Comparison of ENCODE assay signal across 8 mouse cellular contexts in the genomic region with DNA sequence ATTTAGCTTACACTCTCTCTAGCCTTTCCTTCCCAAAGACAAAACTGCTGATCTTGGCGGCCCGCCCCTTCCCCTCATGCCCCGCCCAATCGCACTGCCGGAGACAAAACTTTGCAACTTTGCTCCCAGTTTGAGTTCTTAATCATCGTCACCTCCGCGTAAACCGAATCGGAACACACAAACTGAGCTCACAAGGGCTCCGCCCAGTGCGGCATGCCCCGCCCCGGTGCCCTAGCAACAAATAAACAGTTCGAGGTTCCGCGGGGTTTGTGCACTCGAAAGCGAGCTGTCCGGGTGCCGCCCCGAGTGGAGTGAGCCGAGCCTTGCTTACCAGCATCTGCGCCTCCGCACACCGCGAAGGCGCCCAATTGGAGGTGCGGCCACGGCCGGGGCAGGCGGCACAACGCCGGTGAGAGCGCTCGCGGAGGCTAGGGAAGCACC.
DNase-seq lines count a peak whose midpoint lies in the region; ATAC-seq lines count a peak whose summit lies in the region.

No protein-coding gene starts in this region.

- WGBS in embryonic facial prominence, embryonic 13.5 days: under 1% methylated on average over 37 of the region's 37 CpGs
- WGBS in limb, embryonic 13.5 days: under 1% methylated on average over 37 of the region's 37 CpGs
- WGBS in midbrain, embryonic 15.5 days: under 1% methylated on average over 37 of the region's 37 CpGs

- no peaks in the 10 kb centered on the region for H3K9me3 ChIP-seq in embryonic facial prominence, embryonic 13.5 days
- 0 out of 2 replicates have a peak, but pooled peaks cover 2% of the 10 kb centered on the region for H3K9me3 ChIP-seq in limb, embryonic 13.5 days
- H3K9me3 ChIP-seq in midbrain, embryonic 15.5 days: no peaks in the 10 kb centered on the region

- no peaks in the 10 kb centered on the region for H3K36me3 ChIP-seq in embryonic facial prominence, embryonic 13.5 days
- no peaks in the 10 kb centered on the region for H3K36me3 ChIP-seq in limb, embryonic 13.5 days
- no peaks in the 10 kb centered on the region for H3K36me3 ChIP-seq in midbrain, embryonic 15.5 days (replicated peaks)

- peak overlapping the region; percentile 81 for H3K4me2 ChIP-seq in embryonic facial prominence, embryonic 13.5 days
- peak overlapping the region; percentile 81 for H3K4me2 ChIP-seq in limb, embryonic 13.5 days (replicated peaks)
- peak overlapping the region; percentile 91 for H3K4me2 ChIP-seq in midbrain, embryonic 15.5 days

- 0 out of 2 replicates have a peak overlapping the region, but pooled peaks have one; percentile 17 for H3K27ac ChIP-seq in embryonic facial prominence, embryonic 13.5 days
- peak overlapping the region; percentile 23 for H3K27ac ChIP-seq in limb, embryonic 13.5 days
- no peak overlapping the region for H3K27ac ChIP-seq in midbrain, embryonic 15.5 days

- peak; percentile 93 for DNase-seq in 3T3-L1 (ENCODE audit: low read depth, low spot score)
- peak; percentile 84 for DNase-seq in adrenal gland, postnatal 25 days
- peak; percentile 99 for DNase-seq in heart, adult 11 months
- peak; percentile 88 for DNase-seq in kidney, adult 11 months
- peak; percentile 71 to 90 for DNase-seq in spleen, postnatal 10 days (ENCODE audit: low spot score in 2 of 2)

- peaks cover 11% of the 10 kb centered on the region; the same call in 1 of the 2 replicates for H3K27me3 ChIP-seq in embryonic facial prominence, embryonic 13.5 days
- peaks cover 15% of the 10 kb centered on the region for H3K27me3 ChIP-seq in limb, embryonic 13.5 days
- peaks cover 11% of the 10 kb centered on the region for H3K27me3 ChIP-seq in midbrain, embryonic 15.5 days (replicated peaks)

- H3K4me1 ChIP-seq in embryonic facial prominence, embryonic 13.5 days: peaks cover 7% of the 10 kb centered on the region; the same call in 1 of the 2 replicates
- H3K4me1 ChIP-seq in limb, embryonic 13.5 days: peaks cover 9% of the 10 kb centered on the region
- peaks cover 10% of the 10 kb centered on the region for H3K4me1 ChIP-seq in midbrain, embryonic 15.5 days

- peak overlapping the region; percentile 58 for H3K4me3 ChIP-seq in embryonic facial prominence, embryonic 13.5 days
- H3K4me3 ChIP-seq in limb, embryonic 13.5 days: peak overlapping the region; percentile 57
- H3K4me3 ChIP-seq in midbrain, embryonic 15.5 days: peak overlapping the region; percentile 45

- ATAC-seq in embryonic facial prominence, embryonic 13.5 days (ENCODE audit: insufficient number of reproducible peaks, insufficient read depth, low FRiP score, low TSS enrichment, low read depth): peak; percentile 79
- peak; percentile 92 for ATAC-seq in limb, embryonic 13.5 days (ENCODE audit: low FRiP score, low read depth)
- peak; percentile 80 for ATAC-seq in midbrain, embryonic 15.5 days (replicated peaks)

- peak overlapping the region; percentile 74 for H3K9ac ChIP-seq in embryonic facial prominence, embryonic 13.5 days
- peak overlapping the region; percentile 69 for H3K9ac ChIP-seq in limb, embryonic 13.5 days
- peak overlapping the region; percentile 39 for H3K9ac ChIP-seq in midbrain, embryonic 15.5 days
